Mouse (Mus musculus) forebrain, embryonic 15.5 days (tissue): ENCODE data around the gene Gp1bb. TPM values are rescaled to one million over a fixed set of nuclear protein-coding genes. Genes with fewer than 3 reads are reported as not detected.

Source experiments
- ATAC-seq: fragments of 200-750 bp; cut with Nextera tagmentation; replicated peaks from 2 replicates; pipeline ENCODE4 v1.8.0; 2017; ENCODE audit warnings: mild to moderate bottlenecking, moderate TSS enrichment, moderate library complexity
- H3K27ac ChIP-seq: fragments of 300-500 bp; sonication (generic); replicated peaks from 2 replicates; pipeline ENCODE4 v1.5.1; 2015; ENCODE audit warnings: mild to moderate bottlenecking, inconsistent platforms
- H3K27me3 ChIP-seq: fragments of 300-500 bp; sonication (generic); 2 replicates; pipeline ENCODE4 v1.6.1; 2015; ENCODE audit warnings: inconsistent platforms
- H3K36me3 ChIP-seq: fragments of 300-500 bp; sonication (generic); 2 replicates; pipeline ENCODE4 v1.6.1; 2015; ENCODE audit warnings: mild to moderate bottlenecking, inconsistent platforms
- H3K4me1 ChIP-seq: fragments of 300-500 bp; sonication (generic); 2 replicates; pipeline ENCODE4 v1.6.1; 2015; ENCODE audit warnings: inconsistent platforms
- H3K4me2 ChIP-seq: fragments of 300-500 bp; sonication (generic); replicated peaks from 2 replicates; pipeline ENCODE4 v1.6.1; 2015; ENCODE audit warnings: mild to moderate bottlenecking, inconsistent platforms
- H3K4me3 ChIP-seq: fragments of 300-500 bp; sonication (generic); 2 replicates; pipeline ENCODE4 v1.5.1; 2015; ENCODE audit warnings: mild to moderate bottlenecking, inconsistent platforms
- H3K9ac ChIP-seq: fragments of 300-500 bp; sonication (generic); replicated peaks from 2 replicates; pipeline ENCODE4 v1.6.1; 2015; ENCODE audit warnings: mild to moderate bottlenecking, inconsistent platforms
- H3K9me3 ChIP-seq: fragments of 300-500 bp; sonication (generic); 2 replicates; pipeline ENCODE4 v1.6.1; 2016; ENCODE audit warnings: inconsistent platforms
- WGBS: fragments of 180-500 bp; shearing (Covaris S2); methylation state at CpG from one replicate; pipeline ENCODE4 v1.1.7; 2015; ENCODE audit warnings: mixed read lengths; 5-methylcytosine and 5-hydroxymethylcytosine counted together
- polyA plus RNA-seq: library from polyadenylated mRNA; unstranded; fragments of >200 nt; fragmentation: Nextera tagmentation; extraction: Ambion mirVana; gene quantifications from 2 replicates; pipeline ENCODE4 v1.2.1, GENCODE M21; 2015

Gp1bb gene
- polyA plus RNA-seq, 1 experiment from 2014 or later, result 9.7 TPM

DNA sequence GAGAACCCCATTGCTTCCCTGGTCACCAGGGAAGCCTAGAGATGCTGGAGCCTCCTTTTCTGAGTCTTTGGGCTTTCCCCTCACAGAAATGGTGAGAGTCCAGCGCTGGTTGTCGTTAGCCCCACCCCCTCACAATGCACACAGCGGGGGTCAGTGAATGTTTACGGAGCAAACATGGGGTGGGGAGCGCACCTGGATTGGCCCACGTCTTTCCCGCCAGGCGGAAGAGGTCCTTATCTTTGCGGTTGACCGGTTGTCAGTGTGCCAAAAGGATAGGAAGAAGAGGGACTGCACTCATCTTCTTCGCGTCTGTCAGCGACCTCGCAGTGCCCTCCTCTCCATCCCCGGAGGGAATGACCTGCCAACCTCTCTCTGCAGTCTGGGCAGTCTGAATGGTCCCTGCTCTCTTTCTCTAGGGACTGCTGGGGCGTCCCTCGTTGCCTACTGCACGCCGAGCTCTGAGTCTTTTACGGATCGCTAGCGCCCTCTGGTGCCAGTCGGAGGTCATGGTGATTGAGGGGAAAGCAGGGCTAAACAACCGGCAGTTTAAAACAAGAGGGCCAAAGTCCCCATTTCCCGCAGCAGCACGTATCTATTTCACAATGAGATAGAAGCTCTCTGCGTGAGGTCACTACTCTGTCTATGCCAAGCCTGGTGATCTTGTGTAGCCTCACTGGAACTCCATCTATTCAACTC, 4.7 kb downstream of the Gp1bb start:
- peak overlapping the region; percentile 18 for H3K4me3 ChIP-seq
- peak; percentile 61 for ATAC-seq
- H3K4me2 ChIP-seq, result peak overlapping the region; percentile 44
- H3K4me1 ChIP-seq, result peaks cover 22% of the 10 kb centered on the region
- H3K36me3 ChIP-seq, result peaks cover 11% of the 10 kb centered on the region
- 2% methylated on average over 27 of the region's 27 CpGs for WGBS
- no peaks in the 10 kb centered on the region for H3K9me3 ChIP-seq
- H3K27me3 ChIP-seq, result peaks cover 43% of the 10 kb centered on the region
- H3K27ac ChIP-seq, result no peak overlapping the region
- H3K9ac ChIP-seq, result no peak overlapping the region; the same call in 1 of the 2 replicates

DNA sequence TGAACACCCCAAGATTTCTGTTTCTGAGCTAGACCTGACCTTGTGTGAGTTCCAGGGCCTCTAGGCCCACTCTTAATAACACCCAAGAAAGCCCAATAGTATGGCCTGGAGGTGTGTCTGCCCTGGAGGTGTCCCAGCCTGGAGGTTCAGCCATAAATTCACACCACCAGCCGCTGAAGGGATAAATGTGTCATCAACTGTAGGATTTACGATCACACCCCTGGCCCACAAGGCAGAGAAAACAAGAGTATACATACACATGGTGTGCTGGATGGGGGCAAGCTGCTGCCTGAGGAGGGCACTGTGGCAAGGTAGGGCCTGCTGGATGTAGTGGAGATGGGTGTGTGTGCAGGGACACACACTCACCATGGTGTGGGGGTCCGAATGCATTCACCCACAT, 8.9 kb downstream of the Gp1bb start:
- Histone ChIP-seq H3K4me2 (no peak overlapping the region), H3K4me3 (no peak overlapping the region), H3K4me1 (peaks cover 6% of the 10 kb centered on the region), H3K27ac (no peak overlapping the region), H3K36me3 (no peaks in the 10 kb centered on the region), H3K9me3 (no peaks in the 10 kb centered on the region), H3K9ac (no peak overlapping the region), H3K27me3 (peaks cover 4% of the 10 kb centered on the region)
- WGBS, result 91% methylated on average over 3 of the region's 3 CpGs
- ATAC-seq, result no peak

DNA sequence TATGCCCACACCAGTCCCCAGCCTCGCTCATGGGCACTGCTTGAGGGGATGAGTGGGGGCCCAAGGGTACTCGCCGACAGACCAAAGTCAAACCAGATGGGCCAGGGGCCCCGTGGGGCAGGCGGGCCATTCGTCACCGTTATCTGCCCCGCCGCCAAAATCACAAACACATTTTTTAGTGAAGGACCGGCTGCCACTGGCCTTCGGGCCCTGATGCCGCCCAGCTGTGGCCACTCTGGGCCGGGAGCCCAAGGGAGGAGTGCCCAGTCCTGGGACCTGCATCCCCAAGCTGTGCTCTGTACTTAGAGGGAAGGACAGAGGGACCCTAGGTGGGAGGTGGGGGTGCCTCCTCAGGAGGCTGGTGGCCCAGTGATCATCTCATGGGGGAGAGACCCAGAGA, 10.5 kb downstream of the Gp1bb start:
- no peaks in the 10 kb centered on the region for H3K9me3 ChIP-seq
- no peaks in the 10 kb centered on the region for H3K36me3 ChIP-seq
- H3K9ac ChIP-seq, result no peak overlapping the region
- no peak for ATAC-seq
- H3K4me2 ChIP-seq, result no peak overlapping the region
- H3K27ac ChIP-seq, result no peak overlapping the region
- H3K4me1 ChIP-seq, result peaks cover 3% of the 10 kb centered on the region; the same call in 1 of the 2 replicates
- 90% methylated on average over 13 of the region's 13 CpGs for WGBS
- H3K27me3 ChIP-seq, result peaks cover 3% of the 10 kb centered on the region; the same call in 1 of the 2 replicates
- H3K4me3 ChIP-seq, result no peak overlapping the region

DNA sequence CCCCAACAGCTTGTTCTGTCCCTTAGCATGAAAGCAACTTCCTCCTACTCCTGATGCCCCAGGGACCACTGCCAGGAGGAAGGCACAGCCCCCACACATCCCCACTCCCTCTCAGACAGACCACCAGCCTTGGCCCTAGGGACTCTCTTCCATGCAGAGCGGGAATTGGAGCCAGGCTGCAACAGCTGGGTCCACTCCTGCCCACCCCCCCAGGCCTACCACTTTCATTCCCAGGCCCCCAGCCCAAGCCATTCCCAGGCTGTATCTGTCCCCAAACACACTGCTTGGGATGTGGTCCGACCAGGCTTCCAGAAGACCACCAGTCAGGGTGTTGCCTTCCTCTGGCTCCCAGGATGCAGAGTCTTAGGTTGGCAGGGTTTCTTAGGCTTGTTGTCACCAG, 13.1 kb downstream of the Gp1bb start:
- Histone ChIP-seq H3K36me3 (no peaks in the 10 kb centered on the region), H3K4me2 (no peak overlapping the region), H3K27ac (no peak overlapping the region), H3K4me1 (peaks cover 3% of the 10 kb centered on the region; the same call in 1 of the 2 replicates), H3K9me3 (no peaks in the 10 kb centered on the region), H3K4me3 (no peak overlapping the region), H3K9ac (no peak overlapping the region), H3K27me3 (peaks cover 3% of the 10 kb centered on the region; the same call in 1 of the 2 replicates)
- no peak for ATAC-seq
- WGBS, result 76% methylated on average over 2 of the region's 2 CpGs

DNA sequence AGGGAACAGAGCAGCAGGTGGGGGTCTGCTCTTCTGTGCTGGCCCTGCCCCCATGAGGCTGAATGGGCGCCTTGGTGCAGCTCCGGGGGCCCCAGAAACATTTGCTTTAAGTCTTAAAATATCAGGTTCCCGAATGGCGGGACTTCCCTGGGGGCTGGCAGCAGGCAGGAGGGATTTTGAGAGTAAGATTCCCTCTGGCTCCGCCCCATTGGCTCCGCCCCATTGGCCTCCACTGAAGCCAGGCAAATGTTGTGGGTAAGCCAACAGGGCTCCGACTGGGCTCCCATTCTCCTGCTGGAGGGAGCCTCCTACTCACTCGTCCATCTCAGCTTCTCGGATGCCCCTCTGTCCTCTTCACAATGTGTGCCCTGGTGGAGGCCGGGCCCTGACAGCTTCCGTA, 14.0 kb downstream of the Gp1bb start:
- Histone ChIP-seq H3K4me3 (no peak overlapping the region), H3K9me3 (no peaks in the 10 kb centered on the region), H3K4me2 (no peak overlapping the region), H3K36me3 (no peaks in the 10 kb centered on the region), H3K4me1 (peaks cover 3% of the 10 kb centered on the region; the same call in 1 of the 2 replicates), H3K27ac (no peak overlapping the region), H3K9ac (no peak overlapping the region), H3K27me3 (peaks cover 3% of the 10 kb centered on the region; the same call in 1 of the 2 replicates)
- no peak; the same call in 1 of the 2 replicates for ATAC-seq
- 9% methylated on average over 11 of the region's 11 CpGs for WGBS

DNA sequence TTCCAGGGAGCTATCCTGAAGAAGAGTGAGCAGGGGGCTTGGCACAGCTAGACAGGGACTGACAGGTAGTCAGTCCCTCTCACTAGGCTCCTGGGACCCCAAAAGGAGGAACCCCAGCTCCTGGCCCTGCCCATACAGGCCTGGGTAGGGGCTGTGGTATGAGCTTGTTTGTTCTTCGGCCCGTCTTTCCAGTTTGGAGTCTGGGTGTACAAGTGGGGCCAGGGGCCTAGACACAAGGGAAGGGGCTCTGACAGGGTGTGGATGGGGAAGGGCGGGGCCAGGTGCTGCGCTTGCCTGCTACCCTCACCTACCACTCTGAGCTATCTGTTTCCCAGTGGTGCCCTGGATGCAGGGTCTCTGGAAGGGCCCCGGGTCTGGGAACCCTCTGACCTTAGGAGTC, 16.5 kb downstream of the Gp1bb start:
- no peak for ATAC-seq
- Histone ChIP-seq H3K9ac (no peak overlapping the region), H3K4me2 (no peak overlapping the region), H3K4me1 (peaks cover 3% of the 10 kb centered on the region; the same call in 1 of the 2 replicates), H3K9me3 (no peaks in the 10 kb centered on the region), H3K27me3 (peaks cover 3% of the 10 kb centered on the region; the same call in 1 of the 2 replicates), H3K36me3 (no peaks in the 10 kb centered on the region), H3K4me3 (no peak overlapping the region), H3K27ac (no peak overlapping the region)
- WGBS, result 83% methylated on average over 5 of the region's 5 CpGs

DNA sequence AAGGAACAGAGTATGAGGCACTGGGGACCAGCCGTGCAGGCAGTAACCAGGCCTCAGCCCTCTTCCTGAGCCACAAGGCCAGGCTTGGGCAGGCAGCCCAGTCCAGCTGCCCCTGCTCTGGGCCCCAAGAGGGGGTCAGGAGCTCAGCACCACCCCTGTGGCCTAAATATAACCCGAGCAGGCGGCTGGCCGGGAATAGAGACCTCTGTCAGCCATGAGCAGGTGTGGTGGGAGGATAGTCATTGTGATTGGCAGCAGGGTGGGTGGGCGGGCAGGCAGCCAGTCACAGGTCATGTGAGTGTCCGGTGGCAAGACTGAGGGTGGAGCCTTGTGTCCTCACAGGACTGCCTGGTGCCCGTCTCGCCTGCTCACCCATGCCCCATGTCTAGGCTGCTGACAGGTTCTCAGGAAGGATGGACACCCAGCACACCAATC, 17.9 kb downstream of the Gp1bb start:
- no peaks in the 10 kb centered on the region for H3K36me3 ChIP-seq
- no peak overlapping the region for H3K4me3 ChIP-seq
- peaks cover 3% of the 10 kb centered on the region; the same call in 1 of the 2 replicates for H3K4me1 ChIP-seq
- WGBS, result 63% methylated on average over 7 of the region's 8 CpGs
- H3K27ac ChIP-seq, result no peak overlapping the region
- no peak for ATAC-seq
- H3K27me3 ChIP-seq, result no peaks in the 10 kb centered on the region
- no peaks in the 10 kb centered on the region for H3K9me3 ChIP-seq
- H3K4me2 ChIP-seq, result no peak overlapping the region
- no peak overlapping the region for H3K9ac ChIP-seq

DNA sequence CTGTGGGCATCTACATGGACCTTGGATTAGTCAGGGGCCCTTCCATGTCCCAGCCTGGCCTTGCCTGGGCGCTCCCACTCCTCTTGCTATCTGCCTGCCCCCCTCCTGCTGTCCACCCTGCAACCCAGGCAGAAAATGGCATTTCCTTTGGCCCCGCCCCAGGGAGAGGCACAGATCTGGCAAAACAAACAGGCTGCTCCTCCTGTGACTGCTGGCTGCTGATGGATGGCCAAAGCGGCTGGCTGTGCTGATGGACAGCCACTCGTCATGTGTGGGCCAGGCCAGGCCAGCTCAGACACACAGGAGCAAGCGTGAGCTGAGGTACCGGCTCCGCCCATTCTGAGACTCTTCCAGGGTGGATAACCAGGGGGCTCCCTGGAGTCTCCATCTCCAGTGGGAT, 20.8 kb downstream of the Gp1bb start:
- Histone ChIP-seq H3K9me3 (no peaks in the 10 kb centered on the region), H3K4me2 (no peak overlapping the region), H3K36me3 (no peaks in the 10 kb centered on the region), H3K4me3 (no peak overlapping the region), H3K27ac (no peak overlapping the region), H3K4me1 (no peaks in the 10 kb centered on the region), H3K27me3 (no peaks in the 10 kb centered on the region), H3K9ac (no peak overlapping the region)
- 71% methylated on average over 7 of the region's 7 CpGs for WGBS
- no peak for ATAC-seq

DNA sequence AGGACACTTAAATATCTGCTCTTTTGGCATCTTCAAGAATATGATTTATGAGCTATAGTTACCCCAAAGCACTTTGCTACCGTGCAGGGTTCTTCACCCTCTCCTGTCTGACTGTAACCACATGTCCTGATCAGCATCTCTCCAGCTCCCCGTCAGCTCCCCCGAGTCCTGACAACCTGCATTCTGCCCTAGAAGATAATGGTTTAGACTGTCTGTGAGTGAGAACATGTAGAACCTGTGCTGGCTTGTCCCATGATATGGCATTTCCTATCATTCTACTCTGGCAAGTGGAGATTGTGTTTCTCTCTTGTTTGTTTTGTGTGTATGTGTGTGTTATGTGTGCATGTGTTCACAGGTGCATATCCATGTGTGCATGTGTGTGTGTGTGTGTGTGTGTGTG, 24.2 kb downstream of the Gp1bb start:
- Histone ChIP-seq H3K4me1 (no peaks in the 10 kb centered on the region), H3K27me3 (peaks cover 12% of the 10 kb centered on the region), H3K4me3 (no peak overlapping the region), H3K36me3 (no peaks in the 10 kb centered on the region), H3K4me2 (no peak overlapping the region), H3K27ac (no peak overlapping the region), H3K9ac (no peak overlapping the region), H3K9me3 (no peaks in the 10 kb centered on the region)
- no peak for ATAC-seq
- WGBS, result 85% methylated on average over 3 of the region's 3 CpGs

DNA sequence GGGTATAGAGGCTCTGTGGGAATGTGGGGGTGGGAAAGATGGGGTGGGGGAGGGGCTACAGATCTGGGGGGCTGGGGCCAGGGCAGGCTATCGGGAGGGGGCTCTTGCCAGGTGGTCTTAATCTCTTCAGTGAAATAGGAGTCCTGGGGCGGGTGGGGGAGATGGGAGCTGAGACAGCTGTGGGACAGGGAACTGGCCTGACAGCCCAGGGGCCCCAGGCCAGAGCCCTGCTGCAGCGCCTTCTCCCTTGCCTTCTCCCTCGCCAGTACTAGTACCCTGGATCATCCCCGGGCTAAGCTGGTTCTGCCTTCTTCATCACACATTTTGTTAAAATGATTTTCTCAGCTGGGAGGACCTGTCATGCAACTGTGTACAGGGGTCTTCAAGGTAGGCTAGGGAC, 25.9 kb downstream of the Gp1bb start:
- H3K4me2 ChIP-seq, result no peak overlapping the region
- H3K36me3 ChIP-seq, result no peaks in the 10 kb centered on the region
- H3K4me3 ChIP-seq, result no peak overlapping the region
- H3K27ac ChIP-seq, result no peak overlapping the region
- 36% methylated on average over 5 of the region's 5 CpGs for WGBS
- no peak for ATAC-seq
- no peak overlapping the region for H3K9ac ChIP-seq
- H3K4me1 ChIP-seq, result peaks cover 6% of the 10 kb centered on the region
- H3K27me3 ChIP-seq, result peaks cover 25% of the 10 kb centered on the region
- no peaks in the 10 kb centered on the region for H3K9me3 ChIP-seq

DNA sequence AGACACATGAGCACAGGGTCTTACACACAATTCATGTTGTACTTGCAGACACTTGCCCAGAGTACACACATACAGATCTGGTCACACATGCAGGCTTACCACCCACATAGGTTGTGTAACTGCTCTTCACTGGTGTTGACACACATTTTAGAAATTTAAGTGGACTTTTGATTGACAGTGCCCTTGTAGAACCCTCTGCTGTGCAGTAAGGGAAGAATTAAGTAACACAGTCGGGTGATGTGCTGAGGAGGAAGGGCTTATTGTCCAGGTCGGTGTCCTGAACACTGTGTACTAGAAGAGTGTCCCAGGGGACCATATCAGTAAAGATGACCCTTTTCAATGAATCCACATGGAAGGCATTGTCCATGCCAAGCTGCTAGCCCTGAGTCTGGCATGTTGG, 28.3 kb downstream of the Gp1bb start:
- WGBS, result 79% methylated on average over 2 of the region's 2 CpGs
- H3K9me3 ChIP-seq, result no peaks in the 10 kb centered on the region
- H3K4me1 ChIP-seq, result peaks cover 16% of the 10 kb centered on the region
- peaks cover 49% of the 10 kb centered on the region for H3K27me3 ChIP-seq
- no peaks in the 10 kb centered on the region for H3K36me3 ChIP-seq
- no peak overlapping the region for H3K4me2 ChIP-seq
- no peak overlapping the region for H3K9ac ChIP-seq
- no peak for ATAC-seq
- no peak overlapping the region for H3K27ac ChIP-seq
- H3K4me3 ChIP-seq, result no peak overlapping the region

DNA sequence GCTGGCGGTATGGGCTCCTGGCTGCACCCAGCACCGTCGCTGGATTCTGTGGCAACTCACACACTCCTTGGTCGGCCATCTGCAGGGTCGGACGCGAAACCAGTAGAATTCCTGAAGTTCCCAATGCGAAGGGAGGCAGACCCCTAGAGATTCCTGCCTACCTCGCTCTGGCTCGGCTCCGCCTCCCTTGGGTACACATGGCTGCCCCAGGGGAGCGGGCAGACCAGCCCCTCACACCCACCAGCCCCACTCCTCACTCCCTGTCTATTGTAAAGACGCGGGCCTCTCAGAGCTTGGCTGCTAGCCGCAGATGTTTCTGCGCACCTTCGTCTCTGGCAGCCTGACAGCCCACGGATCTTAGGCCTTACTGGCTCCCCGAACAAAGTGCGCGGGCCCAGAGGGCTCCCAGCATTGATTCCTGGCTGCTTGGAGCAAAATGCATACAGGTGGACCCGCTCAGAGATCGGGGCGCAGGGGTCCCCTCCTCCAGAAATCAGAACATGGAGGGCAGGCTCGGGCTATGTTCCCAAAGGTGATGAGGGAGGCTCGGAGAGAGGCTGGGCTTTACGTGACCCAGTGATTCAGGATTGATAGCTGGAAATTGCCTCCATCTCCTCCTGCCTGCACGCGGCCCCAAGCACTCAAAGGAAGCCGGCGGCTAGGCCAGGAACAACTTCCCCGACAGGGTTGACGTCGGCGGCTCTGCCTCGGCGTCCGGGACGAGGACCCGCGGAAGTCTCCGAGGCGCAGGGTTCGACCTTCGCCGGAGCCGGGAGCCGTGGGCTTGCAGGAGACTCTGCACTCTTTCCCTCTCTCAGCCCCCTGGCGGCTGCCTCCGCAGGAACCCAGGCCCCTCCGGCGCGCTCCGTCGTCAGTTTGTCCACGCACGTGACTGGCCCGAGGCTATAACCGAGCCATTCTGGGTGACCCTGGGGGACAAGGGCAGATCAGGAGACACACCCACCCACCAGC, 30.9 kb downstream of the Gp1bb start:
- Histone ChIP-seq H3K4me2 (peak overlapping the region; percentile 32), H3K36me3 (no peaks in the 10 kb centered on the region), H3K9me3 (no peaks in the 10 kb centered on the region), H3K27me3 (peaks cover 68% of the 10 kb centered on the region), H3K4me1 (peaks cover 27% of the 10 kb centered on the region), H3K4me3 (peak overlapping the region; percentile 20), H3K27ac (no peak overlapping the region), H3K9ac (no peak overlapping the region)
- no peak; the same call in 1 of the 2 replicates for ATAC-seq
- WGBS, result 1% methylated on average over 59 of the region's 59 CpGs
